Mouse (Mus musculus) hindbrain, embryonic 15.5 days (tissue): ENCODE results near the gene Slc22a17. TPM values are rescaled to one million over a fixed set of nuclear protein-coding genes. Genes with fewer than 3 reads are reported as not detected.
"Not testable (repeated sequence)": the region's sequence is repeated elsewhere in the genome, so short reads cannot be mapped to it uniquely, and the experiment has no call there.

ENCODE experiments used
- ATAC-seq: fragments of 200-750 bp; cut with Nextera tagmentation; 2 replicates; pipeline ENCODE4 v1.8.0; 2017; ENCODE audit warnings: low read depth, moderate number of reproducible peaks, moderate TSS enrichment; ENCODE audit not compliant: low FRiP score
- H3K27ac ChIP-seq: fragments of 300-500 bp; sonication (generic); replicated peaks from 2 replicates; pipeline ENCODE4 v1.5.1; 2015; ENCODE audit warnings: mild to moderate bottlenecking, inconsistent platforms
- H3K27me3 ChIP-seq: fragments of 300-500 bp; sonication (generic); 2 replicates; pipeline ENCODE4 v1.6.1; 2015; ENCODE audit warnings: control low read depth, inconsistent platforms
- H3K36me3 ChIP-seq: fragments of 300-500 bp; sonication (generic); 2 replicates; pipeline ENCODE4 v1.6.1; 2015; ENCODE audit warnings: control low read depth, inconsistent platforms
- H3K4me1 ChIP-seq: fragments of 300-500 bp; sonication (generic); replicated peaks from 2 replicates; pipeline ENCODE4 v1.6.1; 2015; ENCODE audit warnings: control low read depth, inconsistent platforms
- H3K4me2 ChIP-seq: fragments of 300-500 bp; sonication (generic); 2 replicates; pipeline ENCODE4 v1.6.1; 2015; ENCODE audit warnings: moderate library complexity, mild to moderate bottlenecking, inconsistent platforms
- H3K4me3 ChIP-seq: fragments of 300-500 bp; sonication (generic); 2 replicates; pipeline ENCODE4 v1.5.1; 2015; ENCODE audit warnings: mild to moderate bottlenecking, inconsistent platforms
- H3K9ac ChIP-seq: fragments of 300-500 bp; sonication (generic); 2 replicates; pipeline ENCODE4 v1.6.1; 2015; ENCODE audit warnings: inconsistent platforms
- H3K9me3 ChIP-seq: fragments of 300-500 bp; sonication (generic); 2 replicates; pipeline ENCODE4 v1.6.1; 2016; ENCODE audit warnings: control low read depth, inconsistent platforms
- WGBS: fragments of 180-500 bp; shearing (Covaris S2); methylation state at CpG from one replicate; pipeline ENCODE4 v1.1.7; 2015; 5-methylcytosine and 5-hydroxymethylcytosine counted together
- polyA plus RNA-seq: library from polyadenylated mRNA; unstranded; fragments of >200 nt; fragmentation: Nextera tagmentation; extraction: Ambion mirVana; gene quantifications from 2 replicates; pipeline ENCODE4 v1.2.1, GENCODE M21; 2015

The Slc22a17 gene
- 250 and 277 TPM in 2 replicates for polyA plus RNA-seq

GRCm38 (mm10) chr14:54912886-54913285 is at the start of gene Slc22a17:
Gene Slc22a17 (minus strand): TSS chr14:54913132.
- Histone ChIP-seq H3K27me3 (no peaks in the 10 kb centered on the region), H3K36me3 (peaks cover 13% of the 10 kb centered on the region), H3K9me3 (no peaks in the 10 kb centered on the region), H3K4me1 (peaks cover 45% of the 10 kb centered on the region), H3K9ac (peak within 1 kb of the TSS; percentile 98), H3K4me2 (peak within 1 kb of the TSS; percentile 89), H3K4me3 (peak within 1 kb of the TSS; percentile 93), H3K27ac (peak within 1 kb of the TSS; percentile 96)
- WGBS = 0% methylated on average over 28 of the region's 28 CpGs
- ATAC-seq = peak; percentile 95

GRCm38 (mm10) chr14:54962714-54963113 is 49.8 kb upstream of the Slc22a17 start:
- ATAC-seq = no peak
- H3K27me3 ChIP-seq = no peaks in the 10 kb centered on the region
- no peaks in the 10 kb centered on the region for H3K9me3 ChIP-seq
- no peaks in the 10 kb centered on the region for H3K36me3 ChIP-seq
- no peak overlapping the region for H3K4me2 ChIP-seq
- H3K4me3 ChIP-seq = no peak overlapping the region
- WGBS = 89% methylated on average over 7 of the region's 7 CpGs
- no peak overlapping the region for H3K27ac ChIP-seq
- no peak overlapping the region for H3K9ac ChIP-seq
- no peaks in the 10 kb centered on the region for H3K4me1 ChIP-seq

GRCm38 (mm10) chr14:54961487-54961886 is 48.6 kb upstream of the Slc22a17 start:
- Histone ChIP-seq H3K4me3 (no peak overlapping the region), H3K9me3 (no peaks in the 10 kb centered on the region), H3K36me3 (no peaks in the 10 kb centered on the region), H3K4me1 (no peaks in the 10 kb centered on the region), H3K4me2 (no peak overlapping the region), H3K27me3 (no peaks in the 10 kb centered on the region), H3K27ac (no peak overlapping the region), H3K9ac (no peak overlapping the region)
- WGBS = 87% methylated on average over 5 of the region's 5 CpGs
- ATAC-seq = no peak

DNA sequence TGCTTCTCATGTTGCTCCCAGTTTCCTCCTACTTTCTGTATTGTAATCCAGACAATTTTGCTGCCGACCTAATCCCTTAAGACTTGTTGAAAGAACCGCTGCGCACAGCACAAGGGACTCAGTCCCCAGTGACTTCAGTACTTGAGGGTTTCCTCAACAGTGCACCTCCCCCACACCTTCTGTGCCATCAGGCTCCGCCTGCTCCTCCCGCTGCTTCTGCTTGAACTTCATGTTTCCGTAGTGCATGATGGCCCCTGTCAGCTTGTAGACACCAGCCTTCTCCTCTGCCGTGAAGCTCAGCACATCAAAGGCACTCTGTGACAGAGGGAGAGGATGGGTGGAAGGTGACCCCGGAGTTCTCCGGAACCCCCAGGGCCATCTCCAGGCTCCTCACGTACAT is 47.8 kb upstream of the Slc22a17 start:
- H3K27ac ChIP-seq = no peak overlapping the region
- H3K4me3 ChIP-seq = no peak overlapping the region
- H3K4me2 ChIP-seq = no peak overlapping the region
- no peaks in the 10 kb centered on the region for H3K4me1 ChIP-seq
- H3K27me3 ChIP-seq = no peaks in the 10 kb centered on the region
- 70% methylated on average over 10 of the region's 10 CpGs for WGBS
- no peaks in the 10 kb centered on the region for H3K9me3 ChIP-seq
- H3K9ac ChIP-seq = no peak overlapping the region
- ATAC-seq = no peak
- no peaks in the 10 kb centered on the region for H3K36me3 ChIP-seq

DNA sequence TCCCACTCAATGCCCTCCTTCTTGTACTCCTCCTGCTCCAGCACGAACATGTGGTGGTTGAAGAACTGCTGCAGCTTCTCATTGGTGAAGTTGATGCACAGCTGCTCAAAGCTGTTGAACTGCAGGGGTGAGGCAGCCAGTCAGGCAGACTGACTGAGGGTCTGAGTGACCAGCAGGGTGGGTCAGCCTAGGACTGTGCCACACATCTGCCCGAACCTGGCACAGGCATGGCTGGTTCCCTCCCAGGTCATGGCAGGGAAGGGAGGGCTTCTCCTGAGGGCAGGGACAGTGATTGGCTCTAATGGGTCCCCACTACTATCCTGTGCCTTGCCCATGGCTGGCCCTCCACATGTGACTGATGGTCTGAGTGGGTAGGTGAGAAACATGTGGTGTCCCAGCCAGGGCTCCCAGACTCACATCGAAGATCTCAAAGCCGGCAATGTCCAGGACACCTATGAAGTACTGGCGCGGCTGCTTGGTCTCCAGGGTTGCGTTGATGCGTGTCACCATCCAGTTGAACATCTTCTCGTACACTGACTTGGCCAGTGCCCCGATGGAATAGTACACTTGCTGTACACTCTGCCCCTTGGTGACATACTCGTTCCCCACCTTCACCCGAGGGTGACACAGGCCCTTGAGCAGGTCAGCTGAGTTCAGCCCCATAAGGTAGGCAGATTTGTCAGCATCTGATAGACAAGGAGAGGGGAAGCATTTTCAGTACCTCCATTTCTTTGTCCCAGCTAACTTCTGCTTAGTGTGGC is 47.1 kb upstream of the Slc22a17 start:
- H3K27ac ChIP-seq, H3K27me3 ChIP-seq, H3K4me3 ChIP-seq, H3K9me3 ChIP-seq, H3K36me3 ChIP-seq, ATAC-seq, H3K9ac ChIP-seq, H3K4me2 ChIP-seq, H3K4me1 ChIP-seq: not testable (repeated sequence)
- 96% methylated on average over 12 of the region's 12 CpGs for WGBS

DNA sequence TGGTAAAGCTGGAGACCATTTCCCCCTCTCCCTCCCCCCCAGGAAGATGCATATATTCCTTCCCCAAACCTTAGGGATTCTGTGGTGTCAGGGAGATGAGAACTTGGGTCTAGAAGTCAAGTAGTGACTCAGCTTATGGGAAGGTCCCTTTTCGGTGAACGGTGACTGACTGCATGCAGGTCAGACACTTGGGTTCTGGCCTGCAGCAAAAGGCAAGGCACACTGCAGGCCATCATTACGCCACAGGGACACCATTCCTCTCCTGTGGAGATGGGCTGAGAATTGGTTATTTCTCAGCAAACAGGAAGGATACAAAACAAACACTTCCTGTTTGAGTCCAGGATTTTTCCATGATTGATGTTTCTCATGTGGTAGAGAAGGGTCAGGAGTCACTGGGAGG is 46.3 kb upstream of the Slc22a17 start:
- no peak for ATAC-seq
- no peak overlapping the region for H3K4me2 ChIP-seq
- no peaks in the 10 kb centered on the region for H3K36me3 ChIP-seq
- 94% methylated on average over 3 of the region's 3 CpGs for WGBS
- no peak overlapping the region for H3K27ac ChIP-seq
- no peak overlapping the region for H3K4me3 ChIP-seq
- H3K27me3 ChIP-seq = no peaks in the 10 kb centered on the region
- no peaks in the 10 kb centered on the region for H3K9me3 ChIP-seq
- no peak overlapping the region for H3K9ac ChIP-seq
- no peaks in the 10 kb centered on the region for H3K4me1 ChIP-seq

DNA sequence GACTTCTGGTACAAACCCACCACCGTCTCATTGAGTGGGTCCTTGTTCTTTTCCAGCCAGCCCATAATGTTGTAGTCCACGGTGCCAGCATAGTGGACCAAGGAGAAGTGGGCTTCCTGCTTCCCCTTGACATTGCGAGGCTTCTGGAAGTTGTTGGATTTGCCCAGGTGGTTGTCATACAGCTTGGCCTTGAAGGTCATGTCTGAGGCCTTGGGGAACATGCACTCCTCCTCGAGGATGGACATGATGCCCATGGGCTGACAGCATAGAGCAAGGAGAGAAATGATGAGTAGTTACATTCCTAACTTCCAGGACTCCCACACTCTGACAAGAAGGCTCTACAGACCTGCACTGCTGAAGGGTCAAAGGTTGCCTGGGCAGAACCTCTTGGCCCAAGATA is 45.6 kb upstream of the Slc22a17 start:
- no peak overlapping the region for H3K27ac ChIP-seq
- 84% methylated on average over 4 of the region's 4 CpGs for WGBS
- H3K4me1 ChIP-seq = no peaks in the 10 kb centered on the region
- H3K27me3 ChIP-seq = no peaks in the 10 kb centered on the region
- H3K4me2 ChIP-seq = no peak overlapping the region
- H3K4me3 ChIP-seq = no peak overlapping the region
- no peaks in the 10 kb centered on the region for H3K36me3 ChIP-seq
- no peak for ATAC-seq
- no peaks in the 10 kb centered on the region for H3K9me3 ChIP-seq
- no peak overlapping the region for H3K9ac ChIP-seq

DNA sequence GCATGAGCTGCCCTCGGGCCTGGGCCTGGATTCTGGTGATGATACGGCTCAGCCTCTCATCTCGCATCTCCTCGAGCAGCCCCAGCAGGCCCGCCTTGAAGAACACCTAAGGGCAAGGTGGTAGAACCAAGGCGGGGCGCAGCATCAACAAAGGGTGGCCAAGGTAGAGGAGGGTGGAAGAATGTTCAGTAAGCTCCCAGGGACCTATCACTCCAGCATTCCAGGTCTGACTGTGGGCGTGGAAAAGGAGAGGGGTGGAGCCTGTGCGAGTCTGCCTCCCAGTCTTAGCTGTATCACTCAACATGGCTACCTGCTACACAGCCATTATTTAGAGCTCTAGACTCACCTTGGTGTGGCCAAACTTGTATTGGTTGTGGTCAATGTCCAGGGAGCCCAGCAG is 43.6 kb upstream of the Slc22a17 start:
- H3K27me3 ChIP-seq = no peaks in the 10 kb centered on the region
- no peaks in the 10 kb centered on the region for H3K9me3 ChIP-seq
- H3K4me3 ChIP-seq = no peak overlapping the region
- H3K4me2 ChIP-seq = no peak overlapping the region
- H3K4me1 ChIP-seq = no peaks in the 10 kb centered on the region
- no peak overlapping the region for H3K27ac ChIP-seq
- WGBS = 88% methylated on average over 9 of the region's 9 CpGs
- no peaks in the 10 kb centered on the region for H3K36me3 ChIP-seq
- no peak overlapping the region for H3K9ac ChIP-seq
- ATAC-seq = no peak

- Histone ChIP-seq H3K9me3 (no peaks in the 10 kb centered on the region), H3K4me3 (no peak overlapping the region), H3K36me3 (no peaks in the 10 kb centered on the region), H3K27me3 (no peaks in the 10 kb centered on the region), H3K27ac (no peak overlapping the region), H3K4me1 (no peaks in the 10 kb centered on the region), H3K4me2 (no peak overlapping the region), H3K9ac (no peak overlapping the region)
- 90% methylated on average over 3 of the region's 3 CpGs for WGBS
- ATAC-seq = no peak
Measured at GRCm38 (mm10) chr14:54955481-54955880, 42.5 kb upstream of the Slc22a17 start.

- H3K9ac ChIP-seq = no peak overlapping the region
- H3K4me3 ChIP-seq = no peak overlapping the region
- no peaks in the 10 kb centered on the region for H3K9me3 ChIP-seq
- H3K4me2 ChIP-seq = no peak overlapping the region
- H3K4me1 ChIP-seq = no peaks in the 10 kb centered on the region
- no peak for ATAC-seq
- 84% methylated on average over 3 of the region's 3 CpGs for WGBS
- H3K27ac ChIP-seq = no peak overlapping the region
- no peaks in the 10 kb centered on the region for H3K27me3 ChIP-seq
- no peaks in the 10 kb centered on the region for H3K36me3 ChIP-seq
Measured at GRCm38 (mm10) chr14:54954474-54954873, 41.5 kb upstream of the Slc22a17 start.

DNA sequence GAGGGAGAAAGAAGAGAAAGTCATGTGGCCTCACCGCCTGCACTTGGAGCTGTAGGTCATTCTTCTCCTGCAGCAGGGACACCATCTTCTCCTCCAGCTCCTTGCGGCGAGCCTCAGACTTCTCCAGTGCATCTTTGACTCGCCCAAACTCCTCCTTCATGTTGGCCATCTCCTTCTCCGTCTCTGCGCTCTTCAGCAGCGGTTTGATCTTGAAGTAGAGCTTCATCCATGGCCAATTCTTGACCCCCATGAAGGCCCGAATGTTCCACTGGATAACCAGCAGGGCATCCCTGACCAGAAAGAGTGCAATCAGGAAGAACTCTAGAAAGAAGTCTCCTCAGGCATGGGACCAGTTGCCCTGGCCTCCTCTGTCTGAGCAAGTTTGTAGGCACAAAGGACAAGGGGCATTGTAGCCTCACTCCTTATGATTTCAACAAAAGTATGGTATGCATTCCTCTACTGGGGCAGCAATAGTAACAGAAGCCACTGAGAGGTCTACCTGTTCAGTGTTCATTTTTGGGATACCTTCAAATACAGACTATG is 40.8 kb upstream of the Slc22a17 start:
- H3K4me3 ChIP-seq = no peak overlapping the region
- H3K9ac ChIP-seq = no peak overlapping the region
- no peaks in the 10 kb centered on the region for H3K9me3 ChIP-seq
- H3K4me1 ChIP-seq = no peaks in the 10 kb centered on the region
- no peaks in the 10 kb centered on the region for H3K27me3 ChIP-seq
- H3K27ac ChIP-seq = no peak overlapping the region
- H3K4me2 ChIP-seq = no peak overlapping the region
- H3K36me3 ChIP-seq = no peaks in the 10 kb centered on the region
- 94% methylated on average over 8 of the region's 8 CpGs for WGBS
- no peak for ATAC-seq

DNA sequence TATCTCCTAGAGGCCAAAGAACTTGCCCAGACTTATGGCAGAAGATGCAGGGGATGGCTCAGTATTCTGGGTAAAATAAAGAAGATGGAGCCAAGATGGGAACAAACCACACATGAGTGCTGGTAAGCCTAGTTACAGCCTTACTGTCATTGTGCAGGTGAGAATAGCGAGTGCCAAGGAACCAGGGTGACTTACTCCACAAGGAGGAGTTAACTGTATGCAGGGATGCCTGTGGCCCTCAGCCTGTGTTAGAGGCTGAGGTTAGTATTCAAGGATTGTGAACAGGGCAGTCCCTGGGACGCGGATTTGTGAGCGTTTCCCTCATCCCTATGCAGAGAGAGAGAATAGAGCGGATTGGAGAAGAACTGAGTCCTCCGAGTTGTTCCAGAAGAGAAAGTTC is 38.7 kb upstream of the Slc22a17 start:
- H3K9ac ChIP-seq = no peak overlapping the region
- H3K9me3 ChIP-seq = no peaks in the 10 kb centered on the region
- H3K4me1 ChIP-seq = no peaks in the 10 kb centered on the region
- no peak overlapping the region for H3K27ac ChIP-seq
- no peak overlapping the region for H3K4me3 ChIP-seq
- no peaks in the 10 kb centered on the region for H3K36me3 ChIP-seq
- 90% methylated on average over 6 of the region's 6 CpGs for WGBS
- H3K4me2 ChIP-seq = no peak overlapping the region
- H3K27me3 ChIP-seq = no peaks in the 10 kb centered on the region
- no peak for ATAC-seq

DNA sequence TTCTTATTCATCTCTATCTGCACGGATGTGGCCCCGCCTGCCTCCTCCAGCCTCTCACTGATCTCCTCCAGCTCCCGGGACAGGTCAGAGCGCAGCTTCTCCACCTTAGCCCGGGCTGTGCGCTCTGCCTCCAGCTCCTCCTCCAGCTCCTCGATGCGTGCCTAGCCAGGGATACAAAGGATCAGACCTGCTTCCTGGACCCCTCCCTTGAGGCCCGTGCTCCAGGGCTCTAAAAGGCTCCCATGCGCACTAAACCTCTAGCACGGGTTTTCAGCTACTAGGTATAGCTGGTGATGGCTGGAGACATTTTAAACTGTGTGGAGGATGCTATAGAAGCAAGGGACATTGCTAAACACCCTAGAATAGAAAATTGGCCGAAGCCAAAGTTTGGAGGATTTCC is 37.6 kb upstream of the Slc22a17 start:
- no peak overlapping the region for H3K27ac ChIP-seq
- no peaks in the 10 kb centered on the region for H3K36me3 ChIP-seq
- H3K4me2 ChIP-seq = no peak overlapping the region
- H3K4me1 ChIP-seq = no peaks in the 10 kb centered on the region
- ATAC-seq = no peak
- no peaks in the 10 kb centered on the region for H3K27me3 ChIP-seq
- H3K4me3 ChIP-seq = no peak overlapping the region
- WGBS = 69% methylated on average over 12 of the region's 12 CpGs
- H3K9me3 ChIP-seq = no peaks in the 10 kb centered on the region
- no peak overlapping the region for H3K9ac ChIP-seq
